Mouse (Mus musculus) MEL (cell line): ENCODE measurements at regions not wholly inside any gene's neighbourhood (a gene's known extent, or its start where the extent isn't known, plus 50 kb on each side); places are given as distances from the start of the nearest gene placed in this dataset.

Experiments
- DNase-seq: peaks from one replicate; pipeline ENCODE4 v3.0.0; 2011; ENCODE audit warnings: low read depth, low spot score
- H3K27ac ChIP-seq: 2 replicates; pipeline ENCODE4 v1.5.1; 2012; ENCODE audit warnings: low read depth, mild to moderate bottlenecking, control low read depth, low read length, moderate library complexity; ENCODE audit not compliant: control insufficient read depth
- H3K27me3 ChIP-seq, 2 experiments: fragments of 150-350 bp in 1 of 2; sonication (generic) in 1 of 2; 2 replicates each; pipeline ENCODE4 v1.6.1; 2012; ENCODE audit warnings: low read length in 2 of 2, mild to moderate bottlenecking in 2 of 2, improper control_type of control experiment in 1 of 2, moderate library complexity in 1 of 2; ENCODE audit not compliant: insufficient read depth in 2 of 2, control insufficient read depth in 1 of 2
- H3K36me3 ChIP-seq, 2 experiments: 2 replicates each; pipeline ENCODE4 v1.6.1; 2012 to 2014; ENCODE audit warnings: low read length in 2 of 2, improper control_type of control experiment in 1 of 2, inconsistent platforms in 1 of 2, mild to moderate bottlenecking in 1 of 2; ENCODE audit not compliant: insufficient read depth in 2 of 2, control insufficient read depth in 1 of 2
- H3K4me1 ChIP-seq, 2 experiments: fragments of 150-350 bp in 1 of 2; sonication (generic) in 1 of 2; 2 replicates each; pipeline ENCODE4 v1.6.1; 2012; ENCODE audit warnings: low read length in 2 of 2, improper control_type of control experiment in 1 of 2, mild to moderate bottlenecking in 1 of 2; ENCODE audit not compliant: insufficient read depth in 2 of 2, control insufficient read depth in 1 of 2
- H3K4me3 ChIP-seq, 2 experiments: fragments of 150-350 bp in 1 of 2; sonication (generic) in 1 of 2; 2 replicates each; pipeline ENCODE4 v1.5.1; 2012; ENCODE audit warnings: low read depth in 2 of 2, low read length in 2 of 2, mild to moderate bottlenecking in 2 of 2, moderate library complexity in 2 of 2, control low read depth in 1 of 2, improper control_type of control experiment in 1 of 2; ENCODE audit not compliant: control insufficient read depth in 1 of 2, insufficient read depth in 1 of 2
- H3K79me2 ChIP-seq: 2 replicates; pipeline ENCODE4 v1.6.1; 2012; ENCODE audit warnings: mild to moderate bottlenecking, low read length, moderate library complexity; ENCODE audit not compliant: control insufficient read depth, poor library complexity, insufficient read depth
- H3K9ac ChIP-seq: 2 replicates; pipeline ENCODE4 v1.6.1; 2012; ENCODE audit warnings: low read depth, mild to moderate bottlenecking, control low read depth, low read length, moderate library complexity; ENCODE audit not compliant: control insufficient read depth, poor library complexity, severe bottlenecking
- H3K9me3 ChIP-seq: fragments of 150-350 bp; sonication (generic); replicated peaks from 2 replicates; pipeline ENCODE4 v1.6.1; 2012; ENCODE audit warnings: mild to moderate bottlenecking, low read length, improper control_type of control experiment, moderate library complexity; ENCODE audit not compliant: insufficient read depth
- CHD1 ChIP-seq: IDR thresholded peaks from 2 replicates; pipeline ENCODE4 v1.6.1; 2012; ENCODE audit warnings: low read depth, mild to moderate bottlenecking, inconsistent platforms, low read length, improper control_type of control experiment
- E2F4 ChIP-seq: IDR thresholded peaks from 2 replicates; pipeline ENCODE4 v1.6.1; 2011; ENCODE audit warnings: low read depth, low read length, improper control_type of control experiment, borderline replicate concordance
- ETS1 ChIP-seq: IDR thresholded peaks from 2 replicates; pipeline ENCODE4 v1.6.1; 2012; ENCODE audit warnings: low read depth, mild to moderate bottlenecking, inconsistent platforms, low read length, improper control_type of control experiment, moderate library complexity
- GABPA ChIP-seq: IDR thresholded peaks from 2 replicates; pipeline ENCODE4 v1.6.1; 2012; ENCODE audit warnings: low read depth, mild to moderate bottlenecking, inconsistent platforms, low read length, improper control_type of control experiment, moderate library complexity
- GATA1 ChIP-seq: IDR thresholded peaks from 2 replicates; pipeline ENCODE4 v1.6.1; 2011; ENCODE audit warnings: low read depth, low read length, improper control_type of control experiment
- HCFC1 ChIP-seq: IDR thresholded peaks from 2 replicates; pipeline ENCODE4 v1.6.1; 2012; ENCODE audit warnings: low read depth, mild to moderate bottlenecking, inconsistent platforms, low read length, improper control_type of control experiment, moderate library complexity
- JUND ChIP-seq: IDR thresholded peaks from 2 replicates; pipeline ENCODE4 v1.6.1; 2011; ENCODE audit warnings: low read depth, mild to moderate bottlenecking, improper control_type of control experiment, low read length
- MAX ChIP-seq: IDR thresholded peaks from 2 replicates; pipeline ENCODE4 v1.6.1; 2011; ENCODE audit warnings: low read length, improper control_type of control experiment
- MXI1 ChIP-seq: IDR thresholded peaks from 2 replicates; pipeline ENCODE4 v1.6.1; 2011; ENCODE audit warnings: mild to moderate bottlenecking, low read depth, low read length, improper control_type of control experiment
- MYC ChIP-seq: IDR thresholded peaks from 2 replicates; pipeline ENCODE4 v1.6.1; 2011; ENCODE audit warnings: low read depth, mild to moderate bottlenecking, low read length, improper control_type of control experiment, moderate library complexity
- POLR2A ChIP-seq, 2 experiments: IDR thresholded peaks; 2 replicates each; pipeline ENCODE4 v1.6.1; 2011 to 2012; ENCODE audit warnings: low read length in 2 of 2, mild to moderate bottlenecking in 2 of 2, control low read depth in 1 of 2, improper control_type of control experiment in 1 of 2, low read depth in 1 of 2, moderate library complexity in 1 of 2; ENCODE audit not compliant: control insufficient read depth in 1 of 2, insufficient read depth in 1 of 2, poor library complexity in 1 of 2
- POLR2AphosphoS2 ChIP-seq: IDR thresholded peaks from 2 replicates; pipeline ENCODE4 v1.6.1; 2011; ENCODE audit warnings: low read length, improper control_type of control experiment
- POLR2AphosphoS5 ChIP-seq: IDR thresholded peaks from 2 replicates; pipeline ENCODE4 v1.6.1; 2012; ENCODE audit warnings: low read depth, borderline replicate concordance, mild to moderate bottlenecking, inconsistent platforms, low read length, moderate library complexity, mixed read lengths
- RAD21 ChIP-seq: IDR thresholded peaks from 2 replicates; pipeline ENCODE4 v1.6.1; 2011; ENCODE audit warnings: mild to moderate bottlenecking, low read depth, low read length, improper control_type of control experiment
- SIN3A ChIP-seq: IDR thresholded peaks from 2 replicates; pipeline ENCODE4 v1.6.1; 2012; ENCODE audit warnings: low read length, improper control_type of control experiment, inconsistent platforms
- SMC3 ChIP-seq: IDR thresholded peaks from 2 replicates; pipeline ENCODE4 v1.6.1; 2011; ENCODE audit warnings: low read depth, low read length, improper control_type of control experiment
- TAL1 ChIP-seq: IDR thresholded peaks from 2 replicates; pipeline ENCODE4 v1.6.1; 2012; ENCODE audit warnings: mild to moderate bottlenecking, inconsistent platforms, low read length, moderate library complexity, mixed read lengths
- TBP ChIP-seq: IDR thresholded peaks from 2 replicates; pipeline ENCODE4 v1.8.0; 2011; ENCODE audit warnings: low read depth, low read length, improper control_type of control experiment
- TCF12 ChIP-seq: IDR thresholded peaks from 2 replicates; pipeline ENCODE4 v1.6.1; 2014; ENCODE audit warnings: low read depth, mild to moderate bottlenecking, inconsistent platforms, low read length, improper control_type of control experiment, moderate library complexity
- UBTF ChIP-seq: IDR thresholded peaks from 2 replicates; pipeline ENCODE4 v1.6.1; 2012; ENCODE audit warnings: low read depth, mild to moderate bottlenecking, inconsistent platforms, low read length, improper control_type of control experiment, moderate library complexity, borderline replicate concordance; ENCODE audit not compliant: insufficient read depth
- ZMIZ1 ChIP-seq: IDR thresholded peaks from 2 replicates; pipeline ENCODE4 v1.6.1; 2012; ENCODE audit warnings: low read depth, mild to moderate bottlenecking, inconsistent platforms, low read length, improper control_type of control experiment, moderate library complexity

- no peak for DNase-seq
- H3K27me3 ChIP-seq = no peaks in the 10 kb centered on the region
- H3K79me2 ChIP-seq = no peaks in the 10 kb centered on the region
- H3K4me1 ChIP-seq = no peaks in the 10 kb centered on the region
- no peaks in the 10 kb centered on the region for H3K36me3 ChIP-seq
- no peaks in the 10 kb centered on the region for H3K9me3 ChIP-seq
- H3K9ac ChIP-seq = no peak overlapping the region
- TF ChIP-seq MXI1 (no peak), ETS1 (no peak), POLR2AphosphoS5 (no peak), SMC3 (no peak), MAX (no peak), ZMIZ1 (no peak), TBP (no peak), HCFC1 (no peak), RAD21 (no peak), E2F4 (no peak), TCF12 (no peak), UBTF (no peak), POLR2A (IDR thresholded peaks at IDR 0.05; ENCODE audit: control insufficient read depth in 1 of 2, insufficient read depth in 1 of 2, low read depth in 1 of 2, low read length in 2 of 2, poor library complexity in 1 of 2) (no peak), JUND (no peak), GABPA (no peak), MYC (no peak), GATA1 (no peak), SIN3A (no peak), CHD1 (no peak)
- H3K27ac ChIP-seq = no peak overlapping the region
- H3K4me3 ChIP-seq = no peak overlapping the region
These were observed 98.7 kb upstream of the Wls start for GRCm38 (mm10) chr3:159740600-159741279.

GRCm38 (mm10) chr3:159741816-159742215 lies 97.7 kb upstream of the Wls start:
- Histone ChIP-seq H3K27ac (no peak overlapping the region), H3K9me3 (no peaks in the 10 kb centered on the region), H3K36me3 (no peaks in the 10 kb centered on the region), H3K9ac (no peak overlapping the region), H3K27me3 (no peaks in the 10 kb centered on the region), H3K79me2 (no peaks in the 10 kb centered on the region), H3K4me3 (no peak overlapping the region), H3K4me1 (no peaks in the 10 kb centered on the region)
- DNase-seq = no peak
- no peak for TF ChIP-seq ETS1
- no peak for TF ChIP-seq POLR2A (IDR thresholded peaks at IDR 0.05; ENCODE audit: control insufficient read depth in 1 of 2, insufficient read depth in 1 of 2, low read depth in 1 of 2, low read length in 2 of 2, poor library complexity in 1 of 2)
- no peak for TF ChIP-seq E2F4
- TF ChIP-seq POLR2AphosphoS2 = no peak
- TF ChIP-seq CHD1 = no peak
- TF ChIP-seq TAL1 = no peak
